Mouse (Mus musculus) cerebellum, adult 2 months (tissue): ENCODE results near the gene Plagl1.

Experiments
- CTCF ChIP-seq: fragments of 200-500 bp; IDR thresholded peaks from 2 replicates; pipeline ENCODE4 v1.5.1; 2011; ENCODE audit warnings: low read depth, mild to moderate bottlenecking, control low read depth, low read length, moderate library complexity, borderline replicate concordance; ENCODE audit not compliant: insufficient read depth
- POLR2A ChIP-seq: fragments of 200-500 bp; IDR thresholded peaks from 2 replicates; pipeline ENCODE4 v1.6.1; 2011; ENCODE audit warnings: low read length, control low read depth, borderline replicate concordance; ENCODE audit not compliant: insufficient read depth

DNA sequence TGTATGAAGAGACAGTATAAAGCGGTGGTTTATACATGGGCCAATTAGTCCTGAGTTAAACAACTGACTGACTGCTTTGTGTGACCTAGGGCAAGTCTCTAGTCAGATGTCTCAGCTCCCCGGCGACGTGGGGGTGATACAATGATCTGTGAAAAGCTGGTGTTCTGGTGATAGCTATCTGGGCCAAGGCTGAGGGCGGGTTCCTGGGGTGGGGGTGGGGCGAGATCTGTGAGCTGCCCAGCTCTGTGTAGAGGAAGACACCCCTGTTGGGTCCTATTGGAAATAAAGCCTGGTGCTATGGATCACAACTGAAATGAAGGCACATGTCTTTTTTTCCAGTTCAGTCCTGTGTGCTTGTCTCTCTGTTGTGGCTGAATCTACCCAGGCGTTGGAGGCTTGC lies 3.2 kb downstream of the Plagl1 start:
- TF ChIP-seq CTCF, result no peak
- no peak for TF ChIP-seq POLR2A
